Comparison of ENCODE assay signal across 9 mouse cellular contexts in the genomic region with DNA sequence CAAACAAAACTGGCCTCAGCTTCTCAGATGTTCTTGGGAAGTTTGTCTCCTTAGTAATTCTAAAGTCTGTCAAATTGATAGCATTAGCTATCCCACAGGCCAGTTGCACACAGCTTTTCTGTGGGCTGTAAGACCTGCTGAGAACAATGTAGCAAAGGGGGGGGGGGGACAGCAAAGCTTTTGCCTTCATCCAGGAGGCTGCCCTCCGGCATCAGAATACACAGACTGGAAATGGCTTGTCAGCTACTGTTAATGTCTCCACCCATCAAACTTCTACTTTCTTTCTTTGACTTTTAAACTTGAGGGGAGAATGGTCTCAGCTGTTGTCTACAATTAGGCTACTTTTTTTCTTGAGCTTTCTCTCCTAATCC. TPM values are rescaled to one million over a fixed set of nuclear protein-coding genes. Genes with fewer than 3 reads are reported as not detected.
DNase-seq lines count a peak whose midpoint lies in the region; ATAC-seq lines count a peak whose summit lies in the region.
"Had no signal": no experiment of that assay in that cellular context is flagged by ENCODE, and none has a peak within 500 bp of the region (broad histone marks: within the 10 kb centered on the region; RNA-seq: fewer than 3 reads in every experiment).

No protein-coding gene starts in this region.

- DNase-seq in heart, adult 18-20 months: no peak
- DNase-seq in lung, postnatal 14 days: no peak
- DNase-seq in cerebellum, adult 11-12 months: no peak
- DNase-seq in gastrocnemius, postnatal 36 days: no peak

- H3K27me3 ChIP-seq in heart, embryonic 11.5 days (ENCODE audit: control insufficient read depth, insufficient read depth, low read length): no peaks in the 10 kb centered on the region
- H3K27me3 ChIP-seq in lung, embryonic 15.5 days: no peaks in the 10 kb centered on the region
- no peaks in the 10 kb centered on the region for H3K27me3 ChIP-seq in hindbrain, embryonic 13.5 days
- H3K27me3 ChIP-seq in neural tube, embryonic 15.5 days (replicated peaks): no peaks in the 10 kb centered on the region

- H3K9ac ChIP-seq in heart, embryonic 11.5 days (ENCODE audit: low read depth, low read length): no peak overlapping the region
- H3K9ac ChIP-seq in lung, embryonic 15.5 days: no peak overlapping the region
- no peak overlapping the region for H3K9ac ChIP-seq in hindbrain, embryonic 13.5 days
- H3K9ac ChIP-seq in neural tube, embryonic 15.5 days (replicated peaks): no peak overlapping the region

- 45% methylated on average over 1 of the region's 1 CpGs for WGBS in heart, embryonic 11.5 days (ENCODE audit: insufficient replicate concordance)
- WGBS in lung, embryonic 15.5 days: 15% methylated on average over 1 of the region's 1 CpGs
- WGBS in hindbrain, embryonic 13.5 days: 85% methylated on average over 1 of the region's 1 CpGs
- 73% methylated on average over 1 of the region's 1 CpGs for WGBS in neural tube, embryonic 15.5 days

- peaks cover 40% of the 10 kb centered on the region for H3K4me1 ChIP-seq in heart, embryonic 11.5 days (ENCODE audit: control insufficient read depth, insufficient read depth, low read length)
- H3K4me1 ChIP-seq in lung, embryonic 15.5 days: peaks cover 40% of the 10 kb centered on the region
- peaks cover 20% of the 10 kb centered on the region for H3K4me1 ChIP-seq in hindbrain, embryonic 13.5 days (replicated peaks)
- peaks cover 19% of the 10 kb centered on the region for H3K4me1 ChIP-seq in neural tube, embryonic 15.5 days

- H3K9me3 ChIP-seq in heart, embryonic 11.5 days (replicated peaks; ENCODE audit: control insufficient read depth, low read length): no peaks in the 10 kb centered on the region
- no peaks in the 10 kb centered on the region for H3K9me3 ChIP-seq in lung, embryonic 15.5 days
- H3K9me3 ChIP-seq in hindbrain, embryonic 13.5 days: no peaks in the 10 kb centered on the region
- H3K9me3 ChIP-seq in neural tube, embryonic 15.5 days (replicated peaks): no peaks in the 10 kb centered on the region

- H3K4me2 ChIP-seq in heart, embryonic 11.5 days: peak overlapping the region; percentile 63
- no peak overlapping the region for H3K4me2 ChIP-seq in lung, embryonic 15.5 days
- 0 out of 2 replicates have a peak overlapping the region, but pooled peaks have one; percentile 6 for H3K4me2 ChIP-seq in hindbrain, embryonic 13.5 days
- H3K4me2 ChIP-seq in neural tube, embryonic 15.5 days: no peak overlapping the region

- ATAC-seq in heart, embryonic 11.5 days (replicated peaks; ENCODE audit: insufficient number of reproducible peaks, low FRiP score, low TSS enrichment): peak; percentile 8; the same call in 1 of the 2 replicates
- peak; percentile 65; the same call in 1 of the 2 replicates for ATAC-seq in lung, embryonic 15.5 days (ENCODE audit: borderline replicate concordance, extremely low read depth, low FRiP score, low TSS enrichment)
- no peak for ATAC-seq in hindbrain, embryonic 13.5 days (ENCODE audit: low FRiP score)
- no peak for ATAC-seq in neural tube, embryonic 15.5 days (ENCODE audit: low FRiP score)

- H3K4me3 ChIP-seq in heart, embryonic 11.5 days (ENCODE audit: low read depth, low read length): no peak overlapping the region
- H3K4me3 ChIP-seq in lung, embryonic 15.5 days: no peak overlapping the region
- no peak overlapping the region for H3K4me3 ChIP-seq in hindbrain, embryonic 13.5 days
- no peak overlapping the region for H3K4me3 ChIP-seq in neural tube, embryonic 15.5 days (replicated peaks)

- H3K27ac ChIP-seq in heart, embryonic 11.5 days (ENCODE audit: low read depth, low read length): peak overlapping the region; percentile 87
- H3K27ac ChIP-seq in lung, embryonic 15.5 days: peak overlapping the region; percentile 96
- peak overlapping the region; percentile 50 for H3K27ac ChIP-seq in hindbrain, embryonic 13.5 days
- H3K27ac ChIP-seq in neural tube, embryonic 15.5 days (replicated peaks): 0 out of 2 replicates have a peak overlapping the region, but pooled peaks have one; percentile 46

- H3K36me3 ChIP-seq in heart, embryonic 11.5 days (ENCODE audit: control insufficient read depth, insufficient read depth, low read length): no peaks in the 10 kb centered on the region
- H3K36me3 ChIP-seq in lung, embryonic 15.5 days: no peaks in the 10 kb centered on the region
- no peaks in the 10 kb centered on the region for H3K36me3 ChIP-seq in hindbrain, embryonic 13.5 days
- H3K36me3 ChIP-seq in neural tube, embryonic 15.5 days: no peaks in the 10 kb centered on the region

- intact Hi-C loops in gastrocnemius, postnatal 36 days (cut with DNase I): loop anchor here (5.0 to 10.0 kb wide), 2 partner anchors 79 to 336 kb away; no protein-coding TSS in a partner anchor

RNA-seq across cellular contexts. Expression of gene Mgst2, which starts 48.2 kb away (rescaled TPM):
- polyA plus RNA-seq in heart, embryonic 11.5 days (2014; fragmentation: Nextera tagmentation; extraction: Ambion mirVana): 1.6 and 2.9 TPM in 2 replicates
- 1 to 10 TPM in 1 of 2 experiments, under 1 TPM in 1; 0.65 to 2.5 TPM for total RNA-seq in heart, adult 18-20 months (2021)
- 2.8 and 3.2 TPM in 2 replicates for polyA plus RNA-seq in lung, embryonic 15.5 days (2015; fragmentation: Nextera tagmentation; extraction: Ambion mirVana)
- 0.49 and 0.64 TPM in 2 replicates for polyA plus RNA-seq in hindbrain, embryonic 13.5 days (2015; fragmentation: Nextera tagmentation; extraction: Ambion mirVana)
- 0.88 and 9.5 TPM in 2 replicates for polyA plus RNA-seq in neural tube, embryonic 15.5 days (2015; fragmentation: Nextera tagmentation; extraction: Ambion mirVana)
- under 1 TPM; 0.22 to 0.61 TPM for total RNA-seq in gastrocnemius, postnatal 36 days (2021)
- total RNA-seq: layer of hippocampus, postnatal 14 days had no signal

Comparison
In these comparisons a context has a peak if more than half of its experiments do, and no peak if none do; other contexts are left out.
1. ATAC-seq: peak in heart, embryonic 11.5 days (single experiment) and lung, embryonic 15.5 days (single experiment); none in hindbrain, embryonic 13.5 days (single experiment) and neural tube, embryonic 15.5 days (single experiment).
2. H3K27ac ChIP-seq: peak in every context shown above with its lines; median percentile 96 in lung, embryonic 15.5 days; 87 in heart, embryonic 11.5 days; 50 in hindbrain, embryonic 13.5 days; 46 in neural tube, embryonic 15.5 days.
3. H3K4me2 ChIP-seq: peak in heart, embryonic 11.5 days (single experiment) and hindbrain, embryonic 13.5 days (single experiment); none in lung, embryonic 15.5 days (single experiment) and neural tube, embryonic 15.5 days (single experiment).